Mouse (Mus musculus) layer of hippocampus, adult 18-20 months (tissue): ENCODE measurements at regions not wholly inside any gene's neighbourhood (a gene's known extent, or its start where the extent isn't known, plus 50 kb on each side); places are given as distances from the start of the nearest gene placed in this dataset.
A peak's percentile ranks its signal among the peaks of the same experiment; 100 is the strongest.
"Not testable (repeated sequence)": the region's sequence is repeated elsewhere in the genome, so short reads cannot be mapped to it uniquely, and the experiment has no call there.

Source experiments
- DNase-seq, 2 experiments: peaks; one replicate each; pipeline ENCODE4 v3.0.0; 2022; ENCODE audit warnings: low spot score in 2 of 2

- no peak for DNase-seq
These were observed 464.3 kb upstream of the Nmur2 start for GRCm38 (mm10) chr11:56505068-56505467.

DNA sequence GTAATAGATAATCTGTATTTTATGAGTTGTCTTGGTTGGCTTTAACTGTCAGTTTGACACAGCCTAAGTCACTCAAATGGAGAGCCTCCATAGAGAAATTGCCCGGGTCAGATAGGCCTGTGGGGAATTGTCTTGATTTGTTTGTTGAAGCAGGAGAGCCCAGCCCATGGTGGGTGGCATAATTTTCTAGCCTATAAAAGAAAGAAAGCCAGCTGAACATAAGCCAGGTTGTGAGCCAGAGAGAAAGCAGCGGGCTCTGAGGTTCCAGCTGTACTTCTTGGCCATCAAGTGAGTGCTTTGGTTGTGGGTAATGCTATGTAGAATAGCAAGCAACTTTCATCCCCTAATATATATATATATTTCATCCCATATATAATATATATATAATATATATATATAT, 474.1 kb upstream of the Nmur2 start:
- no peak for DNase-seq

DNA sequence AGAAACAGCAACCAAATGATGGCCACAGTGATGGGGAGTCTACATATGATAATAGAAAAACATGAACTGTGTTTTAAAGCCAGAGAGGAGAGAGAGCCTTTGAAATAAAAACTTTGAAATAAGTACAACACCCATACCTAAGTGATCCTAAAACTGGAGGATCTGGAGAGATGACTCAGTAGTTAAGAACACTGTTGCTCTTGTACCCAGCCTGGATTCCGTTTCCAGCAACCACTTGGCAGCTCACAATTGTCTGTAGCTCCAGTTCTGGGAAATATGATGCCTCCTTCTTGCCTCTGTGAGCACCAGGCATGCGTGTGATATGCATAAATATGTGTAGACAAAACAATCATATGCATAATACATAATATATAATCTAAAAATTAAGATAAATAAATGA, 477.7 kb upstream of the Nmur2 start:
- no peak for DNase-seq

GRCm38 (mm10) chr11:56550736-56551135, 460.5 kb upstream of the Gria1 start:
- no peak for DNase-seq

- no peak for DNase-seq
These were observed 454.9 kb upstream of the Gria1 start for GRCm38 (mm10) chr11:56556332-56556731.

GRCm38 (mm10) chr11:56580028-56580427, 431.2 kb upstream of the Gria1 start:
- DNase-seq, result peak; percentile 38 to 69

DNA sequence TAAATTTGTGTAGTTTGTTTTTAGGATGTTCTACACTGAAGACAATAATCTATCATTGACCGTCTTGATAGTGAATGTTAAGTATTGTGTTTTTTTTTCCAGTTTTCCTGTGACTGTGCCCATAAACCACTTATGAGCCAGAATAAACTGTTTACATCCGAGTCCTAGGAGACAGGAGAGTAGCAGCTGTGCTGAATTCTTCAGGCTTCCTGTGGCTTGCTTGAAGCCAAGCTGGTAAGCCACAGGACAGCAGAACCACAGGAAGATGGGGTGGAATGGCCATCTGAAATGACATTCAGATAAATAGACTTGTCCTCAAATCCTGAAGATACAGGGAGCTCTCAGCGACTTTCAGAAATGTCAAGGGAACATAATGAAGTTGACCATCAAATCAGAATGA, 428.1 kb upstream of the Gria1 start:
- DNase-seq, result no peak

DNA sequence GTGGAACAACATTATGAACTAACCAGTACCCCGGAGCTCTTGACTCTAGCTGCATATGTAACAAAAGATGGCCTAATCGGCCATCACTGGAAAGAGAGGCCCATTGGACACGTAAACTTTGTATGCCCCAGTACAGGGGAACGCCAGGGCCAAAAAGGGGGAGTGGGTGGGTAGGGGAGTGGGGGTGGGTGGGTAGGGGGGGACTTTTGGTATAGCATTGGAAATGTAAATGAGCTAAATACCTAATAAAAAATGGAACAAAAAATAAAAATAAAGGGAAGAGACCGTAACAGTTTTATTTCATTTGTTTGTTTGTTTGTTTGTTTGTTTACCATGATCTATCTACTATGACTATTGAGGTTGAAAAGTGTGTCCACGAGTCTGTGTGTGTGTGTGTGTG, 417.8 kb upstream of the Gria1 start:
- DNase-seq, result not testable (repeated sequence)

GRCm38 (mm10) chr11:56603742-56604141, 407.4 kb upstream of the Gria1 start:
- DNase-seq, result no peak

DNA sequence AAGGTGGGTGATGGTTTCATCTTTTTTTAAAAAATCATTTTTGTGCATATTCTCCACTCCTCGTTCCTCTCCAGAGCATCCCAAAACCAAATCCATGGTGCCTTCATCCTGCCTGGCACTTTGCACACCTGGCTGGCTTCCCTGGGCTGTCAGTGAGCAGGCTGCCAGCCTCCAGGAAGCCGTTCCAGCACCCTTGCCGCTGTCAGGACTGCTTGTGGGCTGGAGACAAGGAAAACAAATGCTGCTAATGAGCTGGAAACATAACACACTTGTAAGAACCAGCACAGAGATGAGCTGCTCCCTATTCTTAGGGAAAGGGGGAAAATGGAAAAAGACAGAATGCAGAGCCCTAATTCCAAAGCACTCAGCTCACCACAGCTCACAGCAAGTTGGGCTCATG, 383.5 kb upstream of the Gria1 start:
- peak; percentile 46 to 51 for DNase-seq

DNA sequence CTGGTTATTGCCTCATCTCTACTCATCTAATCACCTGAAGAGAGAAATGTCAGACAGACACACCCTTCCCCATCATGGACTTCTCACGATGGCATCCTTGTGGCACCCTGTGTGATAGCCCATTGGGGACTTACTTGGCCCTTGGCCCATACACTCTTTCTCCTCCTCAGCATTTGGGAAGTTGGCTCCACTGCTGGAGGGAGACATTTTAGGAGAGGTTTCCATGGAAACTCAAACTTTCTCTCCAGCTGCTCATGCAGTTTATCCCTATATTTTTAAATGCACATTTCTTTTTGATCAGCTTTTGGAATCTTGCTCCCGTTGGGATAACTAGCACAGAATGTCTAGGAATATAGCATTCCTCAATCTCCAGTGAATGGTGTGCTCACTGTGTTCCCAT, 377.7 kb upstream of the Gria1 start:
- DNase-seq, result no peak

GRCm38 (mm10) chr11:56636606-56637226, 374.5 kb upstream of the Gria1 start:
- DNase-seq, result no peak

- DNase-seq, result no peak
These were observed 369.5 kb upstream of the Gria1 start for GRCm38 (mm10) chr11:56641716-56642115.
